Mouse (Mus musculus) CD4-positive helper T cell, adult 2 months (primary cell): ENCODE results near the gene Arhgef6.

Experiments used
- DNase-seq: peaks from one replicate; pipeline ENCODE4 v3.0.0-alpha.2; 2012; ENCODE audit warnings: low read depth, missing footprints, low spot score

Gene Arhgef6

GRCm38 (mm10) chrX:57198036-57198435 is 140.5 kb downstream of the Arhgef6 start:
- no peak for DNase-seq

- DNase-seq = peak; percentile 89
These were observed 142.2 kb downstream of the Arhgef6 start for GRCm38 (mm10) chrX:57196319-57196718.

GRCm38 (mm10) chrX:57189335-57189734 is 149.2 kb downstream of the Arhgef6 start:
- peak; percentile 67 for DNase-seq

- peak; percentile 67 for DNase-seq
These were observed 151.2 kb downstream of the Arhgef6 start for GRCm38 (mm10) chrX:57187301-57187700.

GRCm38 (mm10) chrX:57183359-57183758 is 155.2 kb downstream of the Arhgef6 start:
- no peak for DNase-seq

GRCm38 (mm10) chrX:57182470-57182869 is 156.1 kb downstream of the Arhgef6 start:
- DNase-seq = no peak
